Mouse (Mus musculus): ENCODE results near the gene Gpc6.
A peak's percentile ranks its signal among the peaks of the same experiment; 100 is the strongest.

The Gpc6 gene

DNA sequence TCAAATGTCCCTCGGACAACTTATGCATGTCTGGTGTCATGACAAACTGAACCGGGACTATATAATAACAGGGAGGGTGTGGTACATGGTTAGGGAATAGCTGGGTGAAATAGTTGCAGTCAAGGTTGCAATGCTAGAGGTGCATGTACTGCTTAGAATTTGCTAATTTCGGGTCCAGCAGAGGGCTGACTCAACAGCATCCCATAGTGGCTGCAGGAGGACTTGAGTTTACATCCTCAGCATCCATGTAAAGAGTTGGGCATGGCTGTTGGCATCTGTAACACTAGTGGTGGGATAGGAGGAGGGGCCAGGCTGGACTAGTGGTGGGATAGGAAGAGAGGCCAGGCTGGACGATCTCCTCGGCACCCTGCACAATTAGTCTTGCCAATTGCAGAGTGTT lies 565.4 kb downstream of the Gpc6 start:
- no peak for DNase-seq

DNA sequence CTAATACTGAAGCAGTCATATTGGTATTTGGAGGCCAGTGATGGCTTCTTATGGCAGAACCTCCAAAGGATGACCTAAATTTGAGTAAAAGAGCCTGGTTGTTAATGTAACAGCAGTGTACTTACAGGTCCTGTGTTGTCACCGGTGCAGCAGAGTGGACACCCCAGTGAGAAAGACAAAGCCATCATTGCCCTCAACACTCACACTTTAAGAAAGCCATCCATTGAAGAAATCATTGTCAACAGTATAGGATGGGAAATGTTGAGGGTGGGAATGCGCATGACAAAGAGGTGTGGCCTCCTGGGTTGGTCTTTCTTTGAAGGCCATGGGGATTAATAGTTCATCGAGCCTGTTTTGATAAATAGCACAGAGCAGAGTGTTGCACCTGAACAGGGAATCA lies 570.0 kb downstream of the Gpc6 start:
- DNase-seq: no peak

DNA sequence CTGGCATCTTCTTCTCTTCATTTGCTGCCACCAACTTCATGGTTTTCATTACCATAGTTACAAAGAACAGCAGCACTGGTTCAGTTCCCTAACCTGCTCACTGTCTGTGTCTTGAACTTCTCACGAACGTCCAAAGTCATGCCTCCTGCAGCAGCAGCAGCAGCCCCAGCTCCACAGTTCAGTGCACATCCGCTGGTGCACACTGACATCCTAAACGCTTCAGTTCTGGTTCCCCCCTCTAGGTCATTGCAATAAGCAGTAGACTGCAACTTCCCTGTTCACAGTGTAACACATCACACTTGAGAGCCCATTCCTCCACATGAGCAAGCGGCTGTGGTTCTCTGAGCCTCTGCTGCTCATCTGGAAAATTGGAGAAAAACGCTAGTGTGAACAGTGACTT lies 573.7 kb downstream of the Gpc6 start:
- DNase-seq: no peak

DNA sequence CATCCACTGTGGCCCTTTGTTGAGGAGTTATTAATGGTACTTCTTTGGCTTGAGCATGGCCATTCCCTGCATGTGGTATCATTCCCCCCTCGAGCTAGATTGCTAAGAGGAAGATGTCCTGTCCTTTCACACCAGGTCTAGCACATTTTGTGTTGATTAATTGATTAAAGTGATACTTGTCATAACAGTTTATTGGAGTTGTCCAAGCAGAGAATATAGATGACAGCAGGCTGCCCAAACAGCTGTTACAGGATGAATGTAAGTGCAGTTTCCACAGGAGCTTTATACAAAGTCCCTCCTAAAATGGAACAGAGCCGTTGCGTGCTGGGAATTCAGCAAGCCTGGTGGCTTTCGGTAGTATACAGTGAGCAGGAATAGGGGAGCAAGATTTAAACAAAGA lies 574.2 kb downstream of the Gpc6 start:
- DNase-seq: no peak

DNA sequence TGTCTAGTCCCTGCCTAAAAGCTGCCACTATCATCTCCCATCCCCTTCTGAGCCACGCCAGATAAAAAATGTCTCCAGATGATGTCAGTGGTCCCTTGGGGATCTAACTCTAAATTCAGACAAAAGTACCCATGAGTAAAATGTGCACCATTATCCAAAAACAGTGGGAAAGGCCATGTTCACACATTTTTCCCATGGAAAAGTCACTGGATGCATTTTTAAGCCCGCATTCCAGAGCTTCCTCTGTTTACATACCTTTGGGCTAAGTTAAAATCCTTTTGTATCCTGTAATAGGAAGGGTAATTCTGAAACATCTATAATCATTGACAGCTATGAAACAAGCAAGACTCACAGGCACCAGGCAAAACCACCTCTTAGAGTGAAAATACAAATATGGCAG lies 589.7 kb downstream of the Gpc6 start:
- DNase-seq: no peak

DNA sequence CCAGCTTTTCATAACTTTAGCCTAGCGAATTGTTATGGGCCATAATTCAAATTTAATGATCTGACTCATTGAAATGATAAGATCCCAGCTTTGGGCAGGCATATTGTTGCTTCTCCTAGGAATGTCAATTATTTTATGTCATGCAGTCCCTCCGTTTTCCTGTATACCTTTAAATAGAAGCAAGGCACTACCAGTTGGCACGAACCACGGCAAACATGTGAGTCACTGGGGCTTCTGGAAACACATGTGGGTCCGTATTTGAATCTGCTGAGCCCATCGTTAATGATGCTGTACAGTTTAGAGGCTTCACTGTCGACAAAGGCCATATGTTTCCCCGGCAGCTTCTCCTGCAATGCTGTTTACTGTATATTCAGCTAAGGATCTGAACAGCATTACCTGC lies 594.5 kb downstream of the Gpc6 start:
- no peak for DNase-seq

DNA sequence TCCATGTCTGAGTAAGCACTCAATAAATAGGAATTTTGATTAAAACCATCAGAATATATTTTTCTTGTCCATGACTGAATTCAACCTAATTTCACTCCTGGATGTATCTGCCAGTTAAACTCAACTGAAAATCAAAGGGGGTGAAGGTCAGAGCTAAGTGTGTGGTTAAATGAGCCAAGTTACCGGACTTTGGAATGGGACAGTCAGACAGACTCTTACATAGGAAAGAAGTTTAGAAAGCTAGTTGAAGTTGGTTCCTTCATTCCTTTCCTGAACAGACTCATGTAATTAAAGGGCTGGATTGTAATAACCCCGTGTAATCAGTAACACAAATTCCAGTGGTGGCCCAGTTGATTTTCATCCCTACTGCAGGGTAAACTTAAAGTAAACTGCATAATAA lies 595.6 kb downstream of the Gpc6 start:
- no peak for DNase-seq

DNA sequence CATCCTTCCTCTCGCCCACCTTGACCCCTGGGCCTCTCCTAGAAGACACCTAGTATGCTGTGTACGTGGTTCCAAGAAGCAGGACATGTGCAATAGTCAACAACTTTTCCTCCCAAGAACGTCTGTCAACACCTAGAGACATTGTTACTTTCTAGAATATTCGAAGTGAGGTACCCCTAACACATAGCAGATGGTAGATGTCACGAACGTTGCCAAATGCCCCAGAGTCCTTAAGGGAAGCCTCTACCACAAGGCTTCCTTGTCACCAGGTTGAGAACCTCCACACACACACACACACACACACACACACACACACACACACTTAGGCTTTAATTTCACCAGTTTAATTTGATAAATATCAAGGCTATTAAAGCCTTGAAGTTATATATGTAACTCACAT lies 600.0 kb downstream of the Gpc6 start:
- no peak for DNase-seq

DNA sequence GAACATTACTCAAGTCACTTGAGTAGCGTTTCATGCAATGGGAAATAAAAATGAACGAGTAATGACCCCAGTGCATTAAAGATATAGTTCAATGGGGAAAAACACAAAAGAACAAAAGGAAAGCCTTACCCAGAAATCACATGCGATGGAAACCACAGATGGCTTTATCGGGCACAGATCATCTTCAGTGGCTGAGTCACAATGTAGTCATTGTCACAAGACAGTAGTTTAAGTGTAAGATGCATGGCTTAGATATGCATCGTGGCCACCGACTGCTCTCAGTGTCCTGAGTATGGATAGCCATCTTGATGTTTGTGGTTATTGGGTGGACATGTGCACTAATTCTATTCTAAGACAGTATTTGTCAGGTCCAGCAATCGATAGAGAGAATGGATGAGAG lies 601.9 kb downstream of the Gpc6 start:
- DNase-seq: no peak

DNA sequence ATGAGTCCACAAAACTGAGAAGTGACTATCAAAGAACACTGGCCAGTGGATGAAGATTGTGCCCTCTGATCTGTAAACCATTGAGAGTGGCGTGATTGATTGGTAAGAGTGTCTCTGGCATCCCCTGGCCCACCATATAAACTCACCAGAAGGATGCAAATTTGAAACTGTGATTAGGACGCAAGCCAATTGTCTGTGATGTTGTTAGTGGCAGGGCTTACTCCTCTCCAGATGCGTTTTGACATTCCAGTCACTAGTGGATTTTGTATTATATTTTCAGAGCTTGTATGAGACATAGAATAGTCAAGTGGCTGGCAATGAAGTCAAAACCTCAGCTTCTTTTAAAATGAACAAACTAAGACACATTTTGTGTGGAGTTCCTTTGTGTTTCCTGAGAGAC lies 604.3 kb downstream of the Gpc6 start:
- no peak for DNase-seq

DNA sequence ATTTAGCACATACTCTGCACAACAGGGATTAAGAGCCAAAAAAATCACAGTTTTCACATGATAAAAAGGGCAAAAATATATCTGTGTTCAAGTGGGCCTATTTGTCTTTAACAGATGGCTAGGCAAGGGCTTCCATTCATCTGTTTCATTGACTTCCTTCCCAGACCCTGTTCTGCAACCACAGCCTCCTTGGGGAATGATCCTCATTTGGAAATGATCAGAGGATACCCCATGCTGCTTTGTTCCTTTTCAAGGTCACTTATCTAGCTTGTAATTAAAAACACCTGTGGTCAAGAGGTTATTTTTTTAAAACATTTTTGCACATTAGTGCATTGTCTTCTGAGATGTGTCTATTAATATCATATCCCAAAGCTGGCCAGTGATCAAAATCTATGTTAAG lies 627.7 kb downstream of the Gpc6 start:
- DNase-seq: no peak

DNA sequence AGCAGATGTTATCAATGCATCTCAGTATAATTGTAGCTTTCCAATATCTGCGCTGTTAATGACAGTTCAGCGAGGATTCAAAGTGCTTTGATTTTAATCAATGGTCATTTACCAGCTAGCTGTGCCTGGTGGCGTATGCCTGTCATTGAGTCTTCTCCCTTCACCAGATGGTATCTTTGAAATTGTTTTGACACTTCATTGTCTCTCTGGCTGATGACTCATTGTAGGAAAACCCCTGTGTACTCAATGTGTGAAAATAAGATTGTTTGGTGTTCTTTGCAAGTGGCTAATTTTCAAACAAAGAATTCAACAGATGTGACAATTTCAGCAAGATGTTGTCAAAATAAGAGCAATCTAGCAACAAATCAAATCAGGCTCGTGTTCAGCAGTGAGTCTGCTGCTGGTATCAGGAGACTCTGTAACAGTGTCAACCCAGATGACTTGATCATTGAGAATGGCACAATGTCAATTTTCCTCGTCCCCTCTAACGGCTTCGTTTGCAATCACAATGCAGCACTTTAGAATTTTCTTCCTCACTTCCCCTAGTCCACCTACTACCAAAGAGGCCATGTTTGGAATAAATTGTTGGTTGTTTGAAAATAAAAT lies 631.7 kb downstream of the Gpc6 start:
- no peak for DNase-seq

DNA sequence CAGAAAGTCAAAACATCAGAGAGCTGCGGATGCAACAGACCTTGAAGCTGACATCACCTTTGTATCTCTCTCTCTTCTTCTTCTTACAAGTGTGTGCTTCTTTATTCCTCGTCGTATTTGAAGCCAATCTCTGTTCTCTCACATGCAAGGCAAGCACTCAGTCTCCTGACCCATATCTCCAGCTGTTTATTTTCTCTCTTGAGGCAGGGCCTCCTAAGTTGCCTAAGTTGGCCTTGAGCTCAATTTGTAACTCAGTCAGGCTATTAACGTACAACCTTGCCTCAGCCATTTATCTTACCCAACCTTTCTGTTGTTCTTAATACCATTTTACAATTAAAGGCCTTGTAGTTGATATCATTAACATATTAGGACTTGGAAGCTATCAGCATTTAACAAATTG lies 637.0 kb downstream of the Gpc6 start:
- no peak for DNase-seq

DNA sequence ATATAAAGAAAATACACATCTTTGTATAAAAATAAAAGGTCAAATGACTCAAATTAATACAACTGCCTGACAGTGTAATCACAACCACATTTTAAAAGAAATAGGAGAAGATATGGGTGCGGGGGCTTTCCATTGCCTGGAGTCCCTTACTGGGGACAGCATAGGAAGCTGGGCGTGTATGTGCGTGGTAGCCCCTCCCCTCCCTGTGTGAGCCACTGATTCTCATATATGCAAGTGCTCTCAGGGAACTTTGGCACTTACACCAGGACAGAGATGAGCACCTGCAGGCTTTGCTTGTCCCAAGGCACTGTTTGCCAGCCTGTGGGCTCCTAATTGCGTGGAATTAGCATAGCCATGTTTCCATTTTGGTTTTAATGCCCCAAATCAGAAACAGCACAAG lies 644.2 kb downstream of the Gpc6 start:
- DNase-seq: no peak

DNA sequence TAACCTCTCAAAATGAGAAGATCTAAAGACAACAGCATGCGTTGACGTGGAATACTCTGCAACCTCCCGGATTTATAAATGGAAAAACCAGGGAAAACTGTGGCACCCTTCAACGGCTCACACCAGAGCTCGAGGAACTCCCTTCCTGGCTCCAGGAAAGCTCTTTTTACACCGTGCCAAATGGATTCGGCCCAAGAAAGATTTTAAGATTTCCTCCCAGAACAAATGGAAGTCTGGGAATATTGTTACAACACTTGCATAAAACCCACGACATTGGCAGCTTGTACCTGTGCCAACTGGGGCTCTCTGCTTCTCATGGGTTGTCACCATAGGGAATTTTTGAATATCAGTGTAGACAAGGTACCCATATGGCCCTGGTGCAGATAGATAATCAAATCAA lies 647.1 kb downstream of the Gpc6 start:
- DNase-seq: peak in 1 of 2 experiments; percentile 1

DNA sequence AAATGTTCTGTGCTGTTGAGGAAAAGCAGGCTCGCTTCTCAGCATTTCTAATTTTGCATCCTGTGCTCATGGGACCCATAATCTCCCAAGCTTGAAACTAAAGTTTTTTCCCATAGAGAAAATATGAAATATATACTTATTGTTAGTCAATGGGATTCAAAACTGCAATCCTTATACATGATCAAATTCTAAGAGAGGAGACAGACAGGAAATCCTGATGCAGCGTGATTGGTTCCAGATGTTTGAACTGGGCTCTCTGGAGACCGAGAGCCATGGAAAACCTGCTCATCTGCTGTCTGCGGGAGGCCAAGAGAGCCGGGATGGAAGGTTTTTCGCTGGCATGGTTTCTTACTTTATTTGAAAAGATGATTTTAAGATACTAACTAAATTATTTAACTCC lies 649.1 kb downstream of the Gpc6 start:
- DNase-seq: no peak

DNA sequence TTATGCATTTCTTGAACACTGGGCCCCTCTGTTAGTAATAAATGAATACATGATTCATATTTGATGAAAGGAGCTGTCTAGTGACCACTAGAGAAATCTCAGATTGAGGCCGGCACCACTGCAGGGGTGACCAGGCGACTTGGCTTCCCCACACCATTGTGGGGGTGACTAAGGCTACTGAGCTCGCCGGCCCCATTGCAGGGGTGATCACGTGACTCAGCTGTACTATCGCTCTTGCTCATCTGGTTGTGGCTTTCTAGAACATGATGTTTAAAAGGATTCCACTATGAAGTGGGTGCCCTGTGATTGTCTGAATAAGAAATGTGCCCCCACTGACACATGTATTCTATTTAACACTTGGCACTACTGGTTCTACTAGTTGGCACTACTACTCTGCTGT lies 656.6 kb downstream of the Gpc6 start:
- DNase-seq: no peak

DNA sequence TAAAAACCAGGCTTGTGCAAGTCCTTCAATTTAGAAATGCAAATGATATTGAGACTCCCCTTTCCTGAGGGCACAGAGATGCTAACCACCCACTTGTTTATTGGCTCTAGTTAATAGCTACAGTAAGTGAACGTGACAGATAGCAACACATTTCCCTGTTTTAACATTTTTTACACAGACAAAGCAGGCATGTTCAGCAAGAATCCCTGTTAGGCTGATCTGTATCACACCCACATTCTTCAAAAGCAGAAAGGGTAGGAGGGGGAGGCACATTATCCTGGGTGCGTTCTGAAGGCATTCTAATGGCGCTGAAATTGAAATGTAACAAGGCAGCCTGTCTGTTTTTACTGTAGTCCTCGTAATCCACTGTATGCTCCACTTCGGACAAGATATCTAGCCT lies 674.6 kb downstream of the Gpc6 start:
- no peak for DNase-seq

DNA sequence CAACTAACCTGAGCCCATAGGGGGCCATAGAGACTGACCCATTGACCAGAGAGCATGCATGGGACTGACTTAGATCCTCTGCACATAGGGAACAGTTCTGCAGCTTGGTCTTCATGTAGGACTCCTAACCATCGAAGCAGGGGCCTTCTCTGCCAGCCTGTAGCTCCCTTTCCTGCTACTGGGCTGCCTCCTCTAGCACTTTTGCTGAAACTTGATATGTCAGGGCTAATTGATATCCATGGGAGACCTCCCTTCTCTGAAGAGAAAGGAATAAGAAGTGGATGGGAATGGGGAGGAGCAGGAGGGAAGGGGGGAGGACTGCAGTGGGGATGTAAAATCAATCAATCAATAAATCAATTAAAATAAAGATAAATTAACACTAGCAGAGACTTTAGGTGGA lies 678.7 kb downstream of the Gpc6 start:
- DNase-seq: no peak

DNA sequence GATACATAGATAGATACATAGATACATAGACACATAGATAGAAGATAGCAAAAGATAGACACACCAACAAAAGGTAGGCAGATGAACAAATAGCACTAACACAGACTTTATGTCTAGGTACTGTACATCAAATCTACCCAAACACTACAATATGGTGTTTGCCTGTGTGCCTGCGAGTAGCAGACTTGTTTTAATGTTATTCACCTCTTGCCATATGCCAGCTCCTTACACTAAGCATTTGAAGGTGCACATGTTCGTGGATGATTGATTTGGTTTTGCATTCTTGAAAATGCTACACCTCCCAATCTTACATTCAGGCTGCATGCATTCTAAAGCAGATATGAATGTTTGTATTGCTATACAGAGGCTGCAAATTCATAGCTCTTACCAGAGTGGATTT lies 680.6 kb downstream of the Gpc6 start:
- no peak for DNase-seq

DNA sequence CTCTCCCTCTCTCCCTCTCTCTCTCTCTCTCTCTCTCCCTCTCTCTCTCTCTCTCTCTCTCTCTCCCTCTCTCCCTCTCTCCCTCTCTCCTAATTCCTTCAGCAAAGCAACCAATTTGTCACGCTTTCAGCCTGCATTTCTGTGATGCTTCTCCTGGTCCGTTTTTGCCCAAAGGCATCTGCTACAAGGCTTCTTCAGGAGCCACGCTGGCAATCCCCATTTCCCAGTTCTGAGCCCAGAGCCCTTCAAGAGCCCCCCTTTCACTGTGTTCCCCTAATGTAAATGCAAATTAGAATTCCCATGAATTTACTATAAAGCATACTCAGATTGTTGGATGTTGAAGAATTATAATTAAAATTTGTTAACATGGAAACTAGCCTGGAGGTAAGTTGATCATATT lies 686.0 kb downstream of the Gpc6 start:
- DNase-seq: no peak

DNA sequence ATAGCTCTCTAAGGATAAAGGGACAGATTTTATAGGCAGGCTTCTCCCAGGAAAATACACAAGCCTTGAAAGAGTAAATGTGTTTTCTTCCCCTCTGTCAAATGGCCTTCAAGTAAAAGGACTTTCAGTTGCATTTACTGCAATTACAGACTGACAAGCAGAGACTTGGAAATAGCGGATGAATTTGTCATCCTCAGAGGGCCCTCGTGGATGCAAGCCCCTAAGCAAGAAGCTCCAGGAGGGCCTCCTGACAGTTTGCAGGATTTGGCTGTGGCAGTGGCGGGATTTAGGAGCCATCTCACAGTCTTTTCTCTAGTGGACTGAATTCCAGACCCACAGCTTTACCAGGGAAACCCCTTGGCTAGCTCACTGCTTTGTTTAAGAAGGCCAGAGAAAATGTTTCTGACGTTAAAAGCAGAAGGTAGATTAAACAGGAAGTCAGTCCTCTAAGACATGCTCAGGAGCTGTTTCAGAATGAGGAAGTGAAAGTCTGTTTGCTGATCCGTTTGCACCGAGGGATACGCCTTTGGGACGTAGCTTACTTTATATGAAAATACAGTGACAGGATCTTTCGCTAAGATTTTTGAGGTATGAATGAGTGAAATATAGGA lies 700.1 kb downstream of the Gpc6 start:
- DNase-seq: peak in 1 of 2 experiments; percentile 4

DNA sequence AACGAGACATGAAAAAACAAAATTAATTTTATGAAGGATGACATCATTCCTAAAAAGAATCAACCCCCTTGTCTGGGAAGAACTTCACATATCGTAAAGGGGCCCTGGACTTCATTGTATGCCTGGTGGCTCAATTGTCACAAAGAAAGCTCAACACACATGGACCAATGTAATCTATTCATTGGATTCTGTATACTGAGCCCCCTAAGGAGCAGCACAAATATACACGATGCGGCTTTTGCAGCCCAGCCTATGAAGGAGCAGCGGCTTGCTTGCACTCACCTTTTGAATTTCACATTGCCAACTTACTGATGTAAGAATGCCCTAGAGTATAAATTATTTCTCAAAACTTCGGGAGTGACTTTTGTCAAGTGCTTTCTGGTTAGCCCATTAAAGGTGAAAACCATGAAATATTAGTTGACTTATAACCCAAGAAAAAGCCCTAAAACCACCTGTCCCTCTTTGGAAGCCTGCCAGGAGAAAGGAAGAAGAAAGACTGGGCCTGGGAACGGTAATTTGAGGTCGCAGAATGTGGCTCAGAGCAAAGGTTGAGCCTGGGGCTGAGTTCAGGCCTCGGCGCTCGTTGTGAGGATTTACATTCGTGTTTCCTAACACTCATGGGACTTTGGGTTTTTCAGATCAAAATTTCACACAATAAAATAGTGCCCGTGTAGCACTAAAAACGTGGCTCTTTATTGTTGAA lies 709.3 kb downstream of the Gpc6 start:
- no peak for DNase-seq

DNA sequence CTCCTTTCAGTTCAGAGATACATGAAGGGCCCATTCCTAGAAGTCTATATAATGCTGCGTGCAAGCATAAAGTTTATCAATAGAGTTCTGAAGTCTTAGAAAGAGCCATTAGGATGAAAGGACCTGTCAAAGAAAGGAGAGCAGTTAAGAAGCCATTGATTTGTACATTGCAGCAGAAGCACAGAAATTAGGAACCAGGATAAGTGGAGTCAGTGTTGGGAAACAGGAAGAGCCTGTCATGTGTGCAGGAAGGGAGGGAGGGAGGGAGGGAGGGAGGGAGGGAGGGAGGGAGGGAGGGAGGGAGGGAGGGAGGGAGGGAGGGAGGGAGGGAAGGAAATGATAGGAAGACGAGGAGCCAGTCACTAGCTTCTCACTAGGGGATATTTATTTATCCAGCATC lies 716.7 kb downstream of the Gpc6 start:
- DNase-seq: no peak

DNA sequence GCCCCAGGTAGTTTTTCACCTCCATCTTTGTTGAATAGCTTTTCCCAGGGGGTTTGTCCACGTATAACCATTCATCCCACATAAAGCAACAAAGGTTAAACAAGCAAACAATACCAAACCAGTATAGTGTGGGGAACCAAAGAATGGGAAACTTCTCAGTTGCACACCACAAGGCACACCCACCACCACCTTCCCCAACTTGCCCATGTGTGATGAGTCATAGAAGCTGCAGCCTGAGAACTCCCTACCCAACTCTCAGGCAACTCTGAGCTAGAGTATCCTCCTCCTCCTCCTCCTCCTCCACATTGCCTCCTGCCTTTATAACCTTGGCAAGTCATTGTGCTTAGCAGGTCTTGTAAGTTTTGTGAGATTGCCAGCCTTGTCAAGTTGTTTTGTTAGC lies 718.0 kb downstream of the Gpc6 start:
- no peak for DNase-seq

Measured in lung, adult 18-20 months (tissue).